Comparison of ENCODE assay signal across 8 mouse cellular contexts in genomic region chr2:161108085-161108927, GRCm38 (mm10). TPM values are rescaled to one million over a fixed set of nuclear protein-coding genes. Genes with fewer than 3 reads are reported as not detected.
A peak's percentile ranks its signal among the peaks of the same experiment; 100 is the strongest.
DNase-seq lines count a peak whose midpoint lies in the region; ATAC-seq and TF ChIP-seq lines count a peak whose summit lies in the region.

No protein-coding gene starts in this region.

- H3K4me1 ChIP-seq in cerebellum, adult 2 months (ENCODE audit: control insufficient read depth, insufficient read depth, low read length) = peaks cover 7% of the 10 kb centered on the region; the same call in 1 of the 2 replicates
- peaks cover 23% of the 10 kb centered on the region for H3K4me1 ChIP-seq in hindbrain, embryonic 16.5 days (ENCODE audit: control insufficient read depth, insufficient read depth, low read depth, low read length)
- peaks cover 28% of the 10 kb centered on the region for H3K4me1 ChIP-seq in limb, embryonic 12.5 days (replicated peaks)
- H3K4me1 ChIP-seq in midbrain, embryonic 11.5 days (ENCODE audit: control insufficient read depth, insufficient read depth, low read length) = peaks cover 9% of the 10 kb centered on the region
- peaks cover 22% of the 10 kb centered on the region for H3K4me1 ChIP-seq in stomach, embryonic 16.5 days (ENCODE audit: control insufficient read depth, insufficient read depth, low read length)

- peak overlapping the region; percentile 92 for H3K9ac ChIP-seq in hindbrain, embryonic 16.5 days (ENCODE audit: low read depth, low read length)
- peak overlapping the region; percentile 99 for H3K9ac ChIP-seq in limb, embryonic 12.5 days (replicated peaks)
- peak overlapping the region; percentile 93 for H3K9ac ChIP-seq in midbrain, embryonic 11.5 days (ENCODE audit: low read length)
- peak overlapping the region; percentile 99 for H3K9ac ChIP-seq in stomach, embryonic 16.5 days (ENCODE audit: low read length)

- peak; percentile 23 to 58 for DNase-seq in layer of hippocampus, adult 18-20 months (ENCODE audit: low spot score in 2 of 2)
- DNase-seq in layer of hippocampus, postnatal 10 days (ENCODE audit: low spot score in 2 of 2) = no peak
- DNase-seq in cerebellum, adult 2 months = peak; percentile 63
- peak; percentile 24 for DNase-seq in gastrocnemius, adult 18-20 months (ENCODE audit: low spot score)
- DNase-seq in midbrain, embryonic 11.5 days (ENCODE audit: low spot score, missing footprints) = no peak

- no peaks in the 10 kb centered on the region for H3K36me3 ChIP-seq in hindbrain, embryonic 16.5 days (ENCODE audit: control insufficient read depth, insufficient read depth, low read length)
- peaks cover 3% of the 10 kb centered on the region; the same call in 1 of the 2 replicates for H3K36me3 ChIP-seq in limb, embryonic 12.5 days
- no peaks in the 10 kb centered on the region for H3K36me3 ChIP-seq in midbrain, embryonic 11.5 days (ENCODE audit: control insufficient read depth, insufficient read depth, low read length)
- H3K36me3 ChIP-seq in stomach, embryonic 16.5 days (ENCODE audit: control insufficient read depth, insufficient read depth, low read length) = 0 out of 2 replicates have a peak, but pooled peaks cover 4% of the 10 kb centered on the region

- H3K9me3 ChIP-seq in hindbrain, embryonic 16.5 days (ENCODE audit: control insufficient read depth, low read length) = no peaks in the 10 kb centered on the region
- H3K9me3 ChIP-seq in limb, embryonic 12.5 days = no peaks in the 10 kb centered on the region
- H3K9me3 ChIP-seq in midbrain, embryonic 11.5 days (ENCODE audit: control insufficient read depth, low read length) = no peaks in the 10 kb centered on the region
- H3K9me3 ChIP-seq in stomach, embryonic 16.5 days (replicated peaks; ENCODE audit: control insufficient read depth, low read length) = no peaks in the 10 kb centered on the region

- H3K27ac ChIP-seq in cerebellum, adult 2 months (ENCODE audit: insufficient read depth, low read length) = peak overlapping the region; percentile 80
- H3K27ac ChIP-seq in hindbrain, embryonic 16.5 days (ENCODE audit: low read depth, low read length) = peak overlapping the region; percentile 96
- H3K27ac ChIP-seq in limb, embryonic 12.5 days = peak overlapping the region; percentile 100
- peak overlapping the region; percentile 96 for H3K27ac ChIP-seq in midbrain, embryonic 11.5 days (ENCODE audit: low read depth, low read length)
- H3K27ac ChIP-seq in stomach, embryonic 16.5 days (ENCODE audit: low read length) = peak overlapping the region; percentile 99

- ATAC-seq in hindbrain, embryonic 16.5 days = peak; percentile 73
- peak; percentile 58 for ATAC-seq in limb, embryonic 12.5 days (ENCODE audit: insufficient number of reproducible peaks, insufficient read depth, low FRiP score, low TSS enrichment, low read depth)
- ATAC-seq in midbrain, embryonic 11.5 days (ENCODE audit: low FRiP score) = peak; percentile 84
- peak; percentile 56 for ATAC-seq in stomach, embryonic 16.5 days (ENCODE audit: insufficient read depth, low FRiP score)

- under 1% methylated on average over 76 of the region's 77 CpGs for WGBS in cerebellum, adult 2 months
- under 1% methylated on average over 67 of the region's 77 CpGs for WGBS in hindbrain, embryonic 16.5 days
- under 1% methylated on average over 59 of the region's 77 CpGs for WGBS in limb, embryonic 12.5 days
- under 1% methylated on average over 59 of the region's 77 CpGs for WGBS in midbrain, embryonic 11.5 days
- under 1% methylated on average over 75 of the region's 77 CpGs for WGBS in stomach, embryonic 16.5 days

- peak overlapping the region; percentile 68 for H3K4me2 ChIP-seq in hindbrain, embryonic 16.5 days (ENCODE audit: low read length)
- H3K4me2 ChIP-seq in limb, embryonic 12.5 days = peak overlapping the region; percentile 58
- H3K4me2 ChIP-seq in midbrain, embryonic 11.5 days = peak overlapping the region; percentile 68
- H3K4me2 ChIP-seq in stomach, embryonic 16.5 days (ENCODE audit: low read depth, low read length) = peak overlapping the region; percentile 67

- H3K27me3 ChIP-seq in cerebellum, adult 2 months (ENCODE audit: control insufficient read depth, insufficient read depth, low read length) = no peaks in the 10 kb centered on the region
- H3K27me3 ChIP-seq in hindbrain, embryonic 16.5 days (replicated peaks; ENCODE audit: control insufficient read depth, insufficient read depth, low read length) = no peaks in the 10 kb centered on the region
- no peaks in the 10 kb centered on the region for H3K27me3 ChIP-seq in limb, embryonic 12.5 days
- H3K27me3 ChIP-seq in midbrain, embryonic 11.5 days (ENCODE audit: control insufficient read depth, insufficient read depth, low read length) = no peaks in the 10 kb centered on the region
- no peaks in the 10 kb centered on the region for H3K27me3 ChIP-seq in stomach, embryonic 16.5 days (ENCODE audit: control insufficient read depth, insufficient read depth, low read length)

- peak overlapping the region; percentile 76 for H3K4me3 ChIP-seq in cerebellum, adult 2 months (replicated peaks; ENCODE audit: insufficient read depth, low read depth, low read length)
- peak overlapping the region; percentile 81 for H3K4me3 ChIP-seq in hindbrain, embryonic 16.5 days (ENCODE audit: low read length)
- peak overlapping the region; percentile 99 for H3K4me3 ChIP-seq in limb, embryonic 12.5 days (replicated peaks)
- peak overlapping the region; percentile 96 for H3K4me3 ChIP-seq in midbrain, embryonic 11.5 days (ENCODE audit: low read depth, low read length)
- H3K4me3 ChIP-seq in stomach, embryonic 16.5 days (replicated peaks; ENCODE audit: low read length) = peak overlapping the region; percentile 96

- TF ChIP-seq CTCF in cerebellum, adult 2 months (IDR thresholded peaks at IDR 0.05; ENCODE audit: borderline replicate concordance, insufficient read depth, low read depth, low read length) = no peak

- no peak for TF ChIP-seq POLR2A in cerebellum, adult 2 months (IDR thresholded peaks at IDR 0.05; ENCODE audit: borderline replicate concordance, insufficient read depth, low read length)

RNA-seq across cellular contexts. Expression of gene Chd6, which starts 0.6 kb away (rescaled TPM):
- 10 to 100 TPM; 56.1 to 61.2 TPM for total RNA-seq in layer of hippocampus, adult 18-20 months (2021)
- total RNA-seq in layer of hippocampus, postnatal 10 days (2021) = 10 to 100 TPM; 55.9 to 63.9 TPM
- 33.7 and 35.6 TPM in 2 replicates for polyA plus RNA-seq in cerebellum, adult 2 months (2012; rRNA removed)
- total RNA-seq in gastrocnemius, adult 18-20 months (2021) = 10 to 100 TPM; 12.0 to 15.4 TPM
- 27.2 and 29.8 TPM in 2 replicates for polyA plus RNA-seq in hindbrain, embryonic 16.5 days (2015; fragmentation: Nextera tagmentation; extraction: Ambion mirVana)
- 43.5 and 50.1 TPM in 2 replicates for polyA plus RNA-seq in limb, embryonic 12.5 days (2016; fragmentation: Nextera tagmentation; extraction: Ambion mirVana)
- polyA plus RNA-seq in midbrain, embryonic 11.5 days (2014; fragmentation: Nextera tagmentation; extraction: Ambion mirVana) = 34.4 and 38.0 TPM in 2 replicates
- polyA plus RNA-seq in stomach, embryonic 16.5 days (2015; fragmentation: Nextera tagmentation; extraction: Ambion mirVana) = 25.0 and 28.1 TPM in 2 replicates

Comparison
In these comparisons a context has a peak if more than half of its experiments do, and no peak if none do; other contexts are left out.
1. DNase-seq: peak in layer of hippocampus, adult 18-20 months (2 of 2), cerebellum, adult 2 months (2 of 2) and gastrocnemius, adult 18-20 months (single experiment); none in layer of hippocampus, postnatal 10 days (0 of 2) and midbrain, embryonic 11.5 days (single experiment).
2. Peak in every context shown above with its lines, with median percentiles within 50 percentile points of each other: H3K27ac ChIP-seq, H3K4me3 ChIP-seq, ATAC-seq, H3K4me2 ChIP-seq and H3K9ac ChIP-seq.